Comparison of ENCODE assay signal across 10 mouse cellular contexts in the genomic region with DNA sequence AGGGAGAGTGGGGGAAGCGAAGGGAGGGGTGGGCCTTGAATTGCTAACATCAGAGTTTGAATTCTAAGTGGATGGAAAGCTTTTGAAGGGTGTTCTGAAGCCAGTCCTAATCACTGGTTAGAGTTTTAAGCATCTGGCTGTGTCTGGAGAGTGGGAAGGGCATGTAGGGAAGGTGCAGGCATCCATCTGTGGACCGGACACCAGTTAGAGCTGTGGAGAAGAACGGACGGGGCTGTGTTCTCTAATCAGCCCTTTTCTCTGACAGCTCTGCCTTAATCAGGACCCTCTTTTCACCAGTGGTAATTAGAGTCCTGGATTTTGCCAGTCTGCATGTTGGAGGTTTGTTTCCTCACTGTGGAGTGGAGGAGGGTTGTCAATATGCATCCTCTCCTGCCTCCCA. TPM values are rescaled to one million over a fixed set of nuclear protein-coding genes. Genes with fewer than 3 reads are reported as not detected.
DNase-seq lines count a peak whose midpoint lies in the region; ATAC-seq and TF ChIP-seq lines count a peak whose summit lies in the region.
"Had no signal": no experiment of that assay in that cellular context is flagged by ENCODE, and none has a peak within 500 bp of the region (broad histone marks: within the 10 kb centered on the region; RNA-seq: fewer than 3 reads in every experiment).

No protein-coding gene starts in this region.

- DNase-seq in heart, adult 9 months (ENCODE audit: low spot score in 2 of 2) = no peak
- DNase-seq in thymus, adult 2 months = no peak
- no peak for DNase-seq in thymus, postnatal 14 days
- DNase-seq in liver, embryonic 13.5 days = no peak
- no peak for DNase-seq in gastrocnemius, postnatal 36 days
- no peak for DNase-seq in gastrocnemius, adult 8-10 months (ENCODE audit: low spot score in 2 of 2)
- DNase-seq: adrenal gland, postnatal 25 days; spleen, adult 18-20 months had no signal

- H3K9ac ChIP-seq in heart, embryonic 14.5 days (ENCODE audit: low read length) = peak overlapping the region; percentile 99
- H3K9ac ChIP-seq in liver, embryonic 13.5 days = peak overlapping the region; percentile 96

- peaks cover 8 to 26% of the 10 kb centered on the region in 2 experiments for H3K4me1 ChIP-seq in heart, embryonic 14.5 days (ENCODE audit: control insufficient read depth in 2 of 2, insufficient read depth in 2 of 2, low read length in 2 of 2)
- peaks cover 17% of the 10 kb centered on the region for H3K4me1 ChIP-seq in thymus, adult 2 months (replicated peaks; ENCODE audit: control insufficient read depth, insufficient read depth, low read length)
- H3K4me1 ChIP-seq in liver, embryonic 13.5 days (replicated peaks) = peaks cover 52% of the 10 kb centered on the region

- H3K36me3 ChIP-seq in heart, embryonic 14.5 days (ENCODE audit: control insufficient read depth, insufficient read depth, low read length) = peaks cover 21% of the 10 kb centered on the region
- no peaks in the 10 kb centered on the region for H3K36me3 ChIP-seq in thymus, adult 2 months (ENCODE audit: control insufficient read depth, insufficient read depth, low read length)
- H3K36me3 ChIP-seq in liver, embryonic 13.5 days = peaks cover 22% of the 10 kb centered on the region

- H3K4me3 ChIP-seq in heart, embryonic 14.5 days (ENCODE audit: control insufficient read depth in 1 of 2, insufficient read depth in 1 of 2, low read depth in 1 of 2, low read length in 2 of 2) = no peak overlapping the region; a peak in 1 of 4 replicates
- H3K4me3 ChIP-seq in thymus, adult 2 months (ENCODE audit: control insufficient read depth, insufficient read depth, low read length) = peak overlapping the region; percentile 7; the same call in 1 of the 2 replicates
- H3K4me3 ChIP-seq in liver, embryonic 13.5 days (replicated peaks) = peak overlapping the region; percentile 84

- TF ChIP-seq CTCF in thymus, adult 2 months (IDR thresholded peaks at IDR 0.05; ENCODE audit: borderline replicate concordance, control insufficient read depth, extremely low read depth, insufficient read depth, low read length, poor library complexity) = no peak

- H3K4me2 ChIP-seq in heart, embryonic 14.5 days (ENCODE audit: low read length) = peak overlapping the region; percentile 78
- H3K4me2 ChIP-seq in liver, embryonic 13.5 days = peak overlapping the region; percentile 88

- peak overlapping the region in 1 of 2 experiments; percentile 33; a peak in 1 of 4 replicates for H3K27ac ChIP-seq in heart, embryonic 14.5 days (replicated peaks in 1 of 2; ENCODE audit: control insufficient read depth in 1 of 2, insufficient read depth in 1 of 2, low read depth in 2 of 2, low read length in 2 of 2)
- H3K27ac ChIP-seq in thymus, adult 2 months (ENCODE audit: control insufficient read depth, insufficient read depth, low read length) = peak overlapping the region; percentile 57
- H3K27ac ChIP-seq in liver, embryonic 13.5 days = peak overlapping the region; percentile 91

- no peak for TF ChIP-seq POLR2A in thymus, adult 2 months (IDR thresholded peaks at IDR 0.05; ENCODE audit: control insufficient read depth, extremely low read depth, insufficient read depth, low read length, poor library complexity)

- H3K27me3 ChIP-seq in heart, embryonic 14.5 days (ENCODE audit: control insufficient read depth, insufficient read depth, low read length) = no peaks in the 10 kb centered on the region
- H3K27me3 ChIP-seq in thymus, adult 2 months (ENCODE audit: control insufficient read depth, insufficient read depth, low read length) = no peaks in the 10 kb centered on the region
- H3K27me3 ChIP-seq in liver, embryonic 13.5 days = no peaks in the 10 kb centered on the region

- H3K9me3 ChIP-seq in heart, embryonic 14.5 days (ENCODE audit: control insufficient read depth, low read length) = no peaks in the 10 kb centered on the region
- H3K9me3 ChIP-seq in liver, embryonic 13.5 days (replicated peaks) = no peaks in the 10 kb centered on the region

- intact Hi-C loops in gastrocnemius, postnatal 36 days (cut with DNase I) = no loop called here

- no peak for ATAC-seq in heart, embryonic 14.5 days (ENCODE audit: insufficient number of reproducible peaks, insufficient read depth, low FRiP score, low read depth)
- ATAC-seq in liver, embryonic 13.5 days (ENCODE audit: low read depth) = no peak
- ATAC-seq in monocyte, adult 5-6 weeks (replicated peaks; ENCODE audit: insufficient number of reproducible peaks, low FRiP score, low TSS enrichment, poor library complexity, severe bottlenecking) = no peak

- whole genome bisulfite sequencing in heart, embryonic 14.5 days = 60% methylated on average over 4 of the region's 4 CpGs
- WGBS in thymus, adult 2 months = 67% methylated on average over 4 of the region's 4 CpGs
- WGBS in liver, embryonic 13.5 days (ENCODE audit: insufficient replicate concordance) = 71% methylated on average over 4 of the region's 4 CpGs

RNA-seq across cellular contexts. Expression of gene Chmp4b, which starts 7.6 kb away (rescaled TPM):
- 13.0 and 16.6 TPM in 2 replicates for polyA plus RNA-seq in heart, embryonic 14.5 days (2014; fragmentation: Nextera tagmentation; extraction: Ambion mirVana)
- 81.3 and 83.8 TPM in 2 replicates for polyA plus RNA-seq in thymus, adult 2 months (2012; rRNA removed)
- 15.0 and 17.5 TPM in 2 replicates for polyA plus RNA-seq in liver, embryonic 13.5 days (2015; fragmentation: Nextera tagmentation; extraction: Ambion mirVana)
- 201 to 228 TPM (median 225 TPM) in 3 replicates for total RNA-seq in monocyte, adult 5-6 weeks (2017)
- total RNA-seq in gastrocnemius, postnatal 36 days (2021) = 100 to 1,000 TPM; 102 to 107 TPM
- total RNA-seq in gastrocnemius, adult 8-10 months (2022) = 100 to 1,000 TPM; 116 to 129 (median 124) TPM

RNA-seq across cellular contexts. Expression of gene 4930519P11Rik, which starts 45.8 kb away (rescaled TPM):
- not detected in 2 replicates for polyA plus RNA-seq in heart, embryonic 14.5 days (2014; fragmentation: Nextera tagmentation; extraction: Ambion mirVana)
- 1.5 and 1.7 TPM in 2 replicates for polyA plus RNA-seq in thymus, adult 2 months (2012; rRNA removed)
- polyA plus RNA-seq in liver, embryonic 13.5 days (2015; fragmentation: Nextera tagmentation; extraction: Ambion mirVana) = not detected in 2 replicates
- total RNA-seq in monocyte, adult 5-6 weeks (2017) = 2.0 TPM in 1 of 3 replicates, not detected in the others
- total RNA-seq in gastrocnemius, postnatal 36 days (2021) = not detected
- total RNA-seq in gastrocnemius, adult 8-10 months (2022) = not detected

RNA-seq across cellular contexts. Expression of gene Zfp341, which starts 46.0 kb away (rescaled TPM):
- polyA plus RNA-seq in heart, embryonic 14.5 days (2014; fragmentation: Nextera tagmentation; extraction: Ambion mirVana) = 0.70 and 1.1 TPM in 2 replicates
- polyA plus RNA-seq in thymus, adult 2 months (2012; rRNA removed) = 10.6 and 10.8 TPM in 2 replicates
- 1.9 and 2.1 TPM in 2 replicates for polyA plus RNA-seq in liver, embryonic 13.5 days (2015; fragmentation: Nextera tagmentation; extraction: Ambion mirVana)
- 2.5 to 3.2 TPM (median 2.8 TPM) in 3 replicates for total RNA-seq in monocyte, adult 5-6 weeks (2017)
- 1 to 10 TPM; 2.2 to 2.3 TPM for total RNA-seq in gastrocnemius, postnatal 36 days (2021)
- total RNA-seq in gastrocnemius, adult 8-10 months (2022) = 1 to 10 TPM; 2.4 to 3.1 (median 2.9) TPM

RNA-seq across cellular contexts. Expression of gene Pxmp4, which starts 55.6 kb away (rescaled TPM):
- polyA plus RNA-seq in heart, embryonic 14.5 days (2014; fragmentation: Nextera tagmentation; extraction: Ambion mirVana) = 31.8 and 33.7 TPM in 2 replicates
- polyA plus RNA-seq in thymus, adult 2 months (2012; rRNA removed) = 70.7 and 71.7 TPM in 2 replicates
- 26.8 and 28.9 TPM in 2 replicates for polyA plus RNA-seq in liver, embryonic 13.5 days (2015; fragmentation: Nextera tagmentation; extraction: Ambion mirVana)
- total RNA-seq in monocyte, adult 5-6 weeks (2017) = 7.3 to 10.6 TPM (median 9.6 TPM) in 3 replicates
- total RNA-seq in gastrocnemius, postnatal 36 days (2021) = 10 to 100 TPM; 10.8 to 11.8 TPM
- total RNA-seq in gastrocnemius, adult 8-10 months (2022) = 10 to 100 TPM; 10.1 to 13.4 (median 12.2) TPM

Comparison
In these comparisons a context has a peak if more than half of its experiments do, and no peak if none do; other contexts are left out.
1. H3K4me3 ChIP-seq: peak in thymus, adult 2 months (single experiment) and liver, embryonic 13.5 days (single experiment); none in heart, embryonic 14.5 days (0 of 2).